Mouse (Mus musculus): ENCODE results near the gene Senp6. TPM values are rescaled to one million over a fixed set of nuclear protein-coding genes. Genes with fewer than 3 reads are reported as not detected.
A peak's percentile ranks its signal among the peaks of the same experiment; 100 is the strongest.
"Not testable (repeated sequence)": the region's sequence is repeated elsewhere in the genome, so short reads cannot be mapped to it uniquely, and the experiment has no call there.

Senp6 gene
- polyA plus RNA-seq, 1 experiment from 2014 or later: 64.4 TPM

DNA sequence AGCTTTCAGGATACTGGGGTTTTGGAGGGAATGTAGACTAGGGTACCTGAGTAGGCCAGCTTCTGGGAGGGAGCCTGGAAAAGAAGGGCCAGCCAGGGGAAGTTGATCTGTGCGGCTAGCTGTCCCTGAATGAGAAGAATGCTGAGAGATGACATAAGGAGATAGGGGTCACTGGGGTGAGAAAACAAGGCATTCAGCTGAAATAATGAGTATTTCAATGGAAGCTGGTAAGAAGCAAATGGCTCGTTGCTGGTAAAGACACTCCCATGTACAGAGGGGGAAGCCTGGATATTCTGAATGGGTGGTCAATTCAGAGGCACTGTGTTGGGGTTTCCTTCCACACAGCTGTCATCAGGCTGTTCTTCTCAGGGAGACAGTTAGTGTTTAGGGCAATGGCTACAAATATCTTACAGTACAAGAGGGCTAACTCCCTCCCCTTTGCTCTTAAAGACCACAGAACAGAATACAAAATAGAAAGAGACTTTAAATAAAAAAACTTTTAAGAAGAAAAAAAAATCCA lies 27.3 kb upstream of the Senp6 start:
- no peak overlapping the region for H3K4me3 ChIP-seq (ENCODE audit: low read depth, low read length)
- no peak overlapping the region for H3K9ac ChIP-seq (ENCODE audit: low read length)
- no peak overlapping the region for H3K4me2 ChIP-seq (ENCODE audit: low read length)
- H3K9me3 ChIP-seq (replicated peaks; ENCODE audit: control insufficient read depth, low read length): no peaks in the 10 kb centered on the region
- DNase-seq (ENCODE audit: low spot score): no peak
- no peak overlapping the region for H3K27ac ChIP-seq (ENCODE audit: low read depth, low read length)
- H3K27me3 ChIP-seq (replicated peaks; ENCODE audit: control insufficient read depth, insufficient read depth, low read length): no peaks in the 10 kb centered on the region
- WGBS: 19% methylated on average over 2 of the region's 2 CpGs
- no peak for ATAC-seq
- no peaks in the 10 kb centered on the region for H3K4me1 ChIP-seq (ENCODE audit: control insufficient read depth, insufficient read depth, low read length)
- H3K36me3 ChIP-seq (ENCODE audit: control insufficient read depth, insufficient read depth, low read length): no peaks in the 10 kb centered on the region

DNA sequence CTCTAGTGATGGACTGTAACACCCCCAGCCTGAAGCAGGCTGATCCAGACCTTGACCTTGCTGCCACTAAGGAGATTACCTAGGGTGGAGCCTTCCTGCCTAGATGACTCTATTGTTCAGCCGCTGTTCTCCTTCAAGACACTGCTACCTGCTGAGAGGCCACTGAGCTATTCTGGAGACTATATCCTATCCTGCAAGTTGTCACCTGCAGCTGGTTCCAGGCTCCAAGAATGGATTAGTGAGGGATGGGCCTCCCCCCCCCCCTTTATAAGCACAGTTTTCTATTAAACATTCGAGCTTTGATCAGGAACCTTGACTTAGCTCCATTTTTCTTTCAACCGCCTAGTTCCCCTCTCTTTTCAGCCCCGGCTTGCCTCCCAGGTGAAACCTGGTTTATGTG lies 22.4 kb upstream of the Senp6 start:
- H3K27ac ChIP-seq (ENCODE audit: low read depth, low read length); DNase-seq (ENCODE audit: low spot score); H3K9ac ChIP-seq (ENCODE audit: low read length); H3K36me3 ChIP-seq (ENCODE audit: control insufficient read depth, insufficient read depth, low read length); H3K4me2 ChIP-seq (ENCODE audit: low read length); H3K4me1 ChIP-seq (ENCODE audit: control insufficient read depth, insufficient read depth, low read length); H3K9me3 ChIP-seq (replicated peaks; ENCODE audit: control insufficient read depth, low read length); ATAC-seq; H3K27me3 ChIP-seq (replicated peaks; ENCODE audit: control insufficient read depth, insufficient read depth, low read length); H3K4me3 ChIP-seq (ENCODE audit: low read depth, low read length): not testable (repeated sequence)
- 87% methylated on average over 4 of the region's 4 CpGs for WGBS

DNA sequence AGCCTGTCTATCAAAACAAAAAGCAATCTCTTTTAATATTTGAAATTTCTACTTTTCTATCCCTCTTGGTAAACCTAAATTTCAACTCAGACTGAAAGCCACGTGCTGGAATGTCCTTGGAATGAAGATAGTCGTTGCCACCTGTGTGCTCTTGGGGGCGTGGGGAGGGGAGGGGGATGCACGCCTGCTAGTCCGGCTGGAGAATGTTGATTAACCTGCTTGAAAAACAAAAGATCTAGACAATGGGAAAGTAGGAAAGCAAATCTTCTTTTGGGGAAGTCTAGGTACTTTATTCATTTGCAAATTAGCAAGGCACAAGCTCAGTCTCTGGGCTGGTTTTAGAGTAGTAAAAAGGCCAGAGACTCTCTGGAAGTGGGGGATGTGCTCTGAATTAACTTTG lies 17.4 kb upstream of the Senp6 start:
- H3K9ac ChIP-seq (ENCODE audit: low read length); H3K36me3 ChIP-seq (ENCODE audit: control insufficient read depth, insufficient read depth, low read length); H3K27me3 ChIP-seq (replicated peaks; ENCODE audit: control insufficient read depth, insufficient read depth, low read length); ATAC-seq; H3K4me3 ChIP-seq (ENCODE audit: low read depth, low read length); H3K4me1 ChIP-seq (ENCODE audit: control insufficient read depth, insufficient read depth, low read length); H3K4me2 ChIP-seq (ENCODE audit: low read length); H3K9me3 ChIP-seq (replicated peaks; ENCODE audit: control insufficient read depth, low read length); DNase-seq (ENCODE audit: low spot score); H3K27ac ChIP-seq (ENCODE audit: low read depth, low read length): not testable (repeated sequence)
- 36% methylated on average over 5 of the region's 5 CpGs for WGBS

DNA sequence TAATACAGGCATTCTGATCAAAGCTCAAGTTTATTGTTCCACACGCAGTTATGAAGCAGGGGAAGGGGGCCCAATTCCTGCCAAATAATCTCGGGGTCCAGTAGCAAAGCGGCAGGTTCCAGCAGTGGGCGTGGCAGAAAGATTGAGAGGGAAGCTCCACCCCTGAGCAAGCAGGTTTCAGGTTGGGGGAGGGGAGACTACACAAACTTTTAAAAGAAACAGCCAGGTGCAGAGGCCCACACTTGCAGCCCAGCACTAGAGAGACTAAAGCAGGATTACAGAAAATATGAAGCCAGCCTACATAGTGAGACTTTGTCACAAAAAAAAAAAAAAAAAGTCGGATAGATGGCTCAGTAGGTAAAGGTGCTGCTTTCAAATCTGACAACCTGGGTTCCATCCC lies 13.8 kb upstream of the Senp6 start:
- no peak overlapping the region for H3K4me3 ChIP-seq (ENCODE audit: low read depth, low read length)
- H3K36me3 ChIP-seq (ENCODE audit: control insufficient read depth, insufficient read depth, low read length): no peaks in the 10 kb centered on the region
- WGBS: 79% methylated on average over 5 of the region's 5 CpGs
- no peaks in the 10 kb centered on the region for H3K9me3 ChIP-seq (replicated peaks; ENCODE audit: control insufficient read depth, low read length)
- no peak overlapping the region for H3K4me2 ChIP-seq (ENCODE audit: low read length)
- H3K27ac ChIP-seq (ENCODE audit: low read depth, low read length): no peak overlapping the region
- no peaks in the 10 kb centered on the region for H3K27me3 ChIP-seq (replicated peaks; ENCODE audit: control insufficient read depth, insufficient read depth, low read length)
- no peaks in the 10 kb centered on the region for H3K4me1 ChIP-seq (ENCODE audit: control insufficient read depth, insufficient read depth, low read length)
- no peak overlapping the region for H3K9ac ChIP-seq (ENCODE audit: low read length)
- ATAC-seq (no peak), DNase-seq (ENCODE audit: low spot score) (no peak)

DNA sequence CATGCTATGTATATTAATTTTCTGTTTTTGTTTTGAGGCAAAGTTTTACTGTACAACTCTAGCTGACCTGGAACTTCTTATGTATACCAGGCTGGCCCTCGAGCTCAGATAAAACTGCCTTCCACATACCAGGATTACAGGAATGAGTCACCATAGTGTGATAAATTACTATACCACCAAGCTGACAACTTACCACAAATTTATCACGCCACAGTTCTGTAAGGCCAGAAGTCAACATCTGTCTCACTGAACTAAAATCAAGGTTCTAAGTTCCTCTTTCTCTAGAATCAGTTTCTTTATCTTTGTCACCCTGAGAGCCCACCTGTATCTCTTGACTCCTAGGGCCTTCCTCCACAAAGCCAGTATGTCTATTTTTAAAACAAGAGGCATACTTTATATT lies 9.0 kb upstream of the Senp6 start:
- WGBS: 85% methylated on average over 2 of the region's 2 CpGs
- no peak overlapping the region for H3K9ac ChIP-seq (ENCODE audit: low read length)
- no peaks in the 10 kb centered on the region for H3K36me3 ChIP-seq (ENCODE audit: control insufficient read depth, insufficient read depth, low read length)

DNA sequence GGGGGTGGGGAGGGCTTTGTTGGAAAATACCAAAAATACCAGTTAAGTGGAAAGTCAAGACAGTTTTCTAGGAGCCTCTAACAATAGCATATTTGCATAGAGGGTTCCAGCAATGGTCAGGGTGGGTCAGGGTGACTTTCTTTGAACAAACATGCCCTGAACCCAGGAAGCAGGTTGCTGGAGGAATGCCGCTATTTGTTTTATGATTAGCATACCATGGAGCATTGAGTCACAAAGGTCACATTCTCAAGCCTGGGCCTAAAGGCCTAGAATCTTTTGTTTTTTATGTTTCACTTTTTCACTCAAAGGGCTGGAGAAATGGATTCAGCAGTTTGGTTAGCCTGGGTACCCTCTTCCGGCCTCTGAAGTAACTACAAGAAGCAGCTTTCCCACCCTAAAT lies 1.2 kb upstream of the Senp6 start:
- WGBS: 88% methylated on average over 2 of the region's 2 CpGs
- H3K9me3 ChIP-seq (replicated peaks; ENCODE audit: control insufficient read depth, low read length); ATAC-seq; H3K4me3 ChIP-seq (ENCODE audit: low read depth, low read length); H3K27me3 ChIP-seq (replicated peaks; ENCODE audit: control insufficient read depth, insufficient read depth, low read length); H3K4me2 ChIP-seq (ENCODE audit: low read length); H3K4me1 ChIP-seq (ENCODE audit: control insufficient read depth, insufficient read depth, low read length); DNase-seq (ENCODE audit: low spot score); H3K36me3 ChIP-seq (ENCODE audit: control insufficient read depth, insufficient read depth, low read length); H3K27ac ChIP-seq (ENCODE audit: low read depth, low read length); H3K9ac ChIP-seq (ENCODE audit: low read length): not testable (repeated sequence)

More for the DNA sequence above, 9.0 kb upstream of the Senp6 start:
- H3K27me3 ChIP-seq (replicated peaks; ENCODE audit: control insufficient read depth, insufficient read depth, low read length): no peaks in the 10 kb centered on the region
- H3K4me1 ChIP-seq (ENCODE audit: control insufficient read depth, insufficient read depth, low read length): no peaks in the 10 kb centered on the region
- DNase-seq (ENCODE audit: low spot score) (no peak), ATAC-seq (no peak)
- no peaks in the 10 kb centered on the region for H3K9me3 ChIP-seq (replicated peaks; ENCODE audit: control insufficient read depth, low read length)
- H3K4me2 ChIP-seq (ENCODE audit: low read length): no peak overlapping the region
- H3K27ac ChIP-seq (ENCODE audit: low read depth, low read length): no peak overlapping the region
- H3K4me3 ChIP-seq (ENCODE audit: low read depth, low read length): no peak overlapping the region

DNA sequence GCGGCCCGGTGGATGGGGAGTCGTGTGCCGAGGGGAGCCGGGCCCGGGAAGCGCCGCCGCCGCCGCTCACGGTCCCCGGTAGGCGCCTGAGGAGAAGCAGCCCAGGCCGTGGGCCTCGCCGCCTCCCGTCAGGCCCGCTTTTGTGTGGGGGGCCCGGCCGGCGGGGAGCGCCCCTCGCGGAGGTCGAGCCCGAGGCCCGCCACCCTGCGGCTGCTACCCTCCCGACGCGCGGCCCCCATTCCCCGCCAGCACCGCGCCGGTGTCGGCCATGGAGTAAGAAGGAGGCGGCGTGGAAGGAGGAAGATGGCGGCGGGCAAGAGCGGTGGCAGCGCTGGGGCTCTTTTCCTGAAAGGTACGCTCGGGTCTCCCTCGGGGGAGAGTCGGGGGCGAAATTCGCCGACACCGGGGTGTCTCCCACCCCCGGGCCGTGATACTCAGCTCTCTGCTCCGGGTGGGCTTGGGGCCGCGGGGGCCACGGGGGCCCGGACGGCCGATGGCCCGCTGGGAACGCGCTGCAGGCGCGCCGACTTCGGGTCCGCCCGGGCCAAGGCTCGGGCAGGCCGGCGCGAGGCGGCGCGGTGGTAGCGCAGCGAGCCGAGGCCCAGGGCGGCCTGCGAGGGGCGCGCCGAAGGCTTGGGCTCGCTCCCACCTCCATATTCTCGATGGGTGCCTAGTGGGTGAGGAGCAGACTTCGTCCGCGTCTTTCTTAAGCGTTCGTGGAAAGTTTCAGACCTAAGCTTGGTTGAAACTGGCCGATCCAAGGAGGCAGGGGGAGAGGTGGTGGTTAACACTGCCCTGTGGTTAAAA lies 721 bp downstream of the Senp6 start:
- H3K27ac ChIP-seq (ENCODE audit: low read depth, low read length): peak overlapping the region; percentile 100
- H3K9me3 ChIP-seq (replicated peaks; ENCODE audit: control insufficient read depth, low read length): no peaks in the 10 kb centered on the region
- H3K4me2 ChIP-seq (ENCODE audit: low read length): peak overlapping the region; percentile 54
- DNase-seq (ENCODE audit: low spot score) (peak; percentile 73), ATAC-seq (peak; percentile 84)
- peak overlapping the region; percentile 99 for H3K9ac ChIP-seq (ENCODE audit: low read length)
- WGBS: under 1% methylated on average over 85 of the region's 93 CpGs
- H3K27me3 ChIP-seq (replicated peaks; ENCODE audit: control insufficient read depth, insufficient read depth, low read length): no peaks in the 10 kb centered on the region
- H3K4me3 ChIP-seq (ENCODE audit: low read depth, low read length): peak overlapping the region; percentile 86
- H3K4me1 ChIP-seq (ENCODE audit: control insufficient read depth, insufficient read depth, low read length): peaks cover 11% of the 10 kb centered on the region
- H3K36me3 ChIP-seq (ENCODE audit: control insufficient read depth, insufficient read depth, low read length): no peaks in the 10 kb centered on the region

DNA sequence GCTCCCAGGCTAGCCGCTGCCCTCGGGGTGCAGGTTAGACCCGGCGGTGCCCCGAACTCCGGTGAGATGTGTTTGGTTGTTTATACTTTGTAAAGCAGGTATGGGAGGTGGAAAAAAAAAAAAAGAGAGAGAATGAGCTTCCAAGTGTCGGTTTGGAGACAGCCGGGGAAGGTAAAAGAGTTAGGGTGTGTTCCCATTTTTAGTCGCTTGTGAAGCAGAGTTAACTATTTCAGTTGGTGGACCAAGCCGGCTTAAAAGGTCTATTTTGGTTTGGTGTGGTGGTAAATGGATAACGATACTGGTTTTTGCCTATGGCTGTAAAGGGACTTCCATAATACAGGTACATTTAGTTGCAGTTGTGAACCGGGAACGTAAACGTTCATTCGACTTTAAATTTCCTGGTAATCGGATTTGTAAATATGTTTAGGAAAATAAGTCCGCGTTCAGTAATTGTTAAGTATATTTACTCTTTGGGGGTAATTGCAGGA lies 1.4 kb downstream of the Senp6 start:
- no peaks in the 10 kb centered on the region for H3K36me3 ChIP-seq (ENCODE audit: control insufficient read depth, insufficient read depth, low read length)
- H3K27me3 ChIP-seq (replicated peaks; ENCODE audit: control insufficient read depth, insufficient read depth, low read length): no peaks in the 10 kb centered on the region
- peaks cover 11% of the 10 kb centered on the region for H3K4me1 ChIP-seq (ENCODE audit: control insufficient read depth, insufficient read depth, low read length)
- peak overlapping the region; percentile 86 for H3K4me3 ChIP-seq (ENCODE audit: low read depth, low read length)
- H3K27ac ChIP-seq (ENCODE audit: low read depth, low read length): peak overlapping the region; percentile 100
- peak overlapping the region; percentile 54 for H3K4me2 ChIP-seq (ENCODE audit: low read length)
- H3K9ac ChIP-seq (ENCODE audit: low read length): peak overlapping the region; percentile 99
- under 1% methylated on average over 18 of the region's 18 CpGs for WGBS
- H3K9me3 ChIP-seq (replicated peaks; ENCODE audit: control insufficient read depth, low read length): no peaks in the 10 kb centered on the region
- DNase-seq (ENCODE audit: low spot score) (no peak), ATAC-seq (no peak)

DNA sequence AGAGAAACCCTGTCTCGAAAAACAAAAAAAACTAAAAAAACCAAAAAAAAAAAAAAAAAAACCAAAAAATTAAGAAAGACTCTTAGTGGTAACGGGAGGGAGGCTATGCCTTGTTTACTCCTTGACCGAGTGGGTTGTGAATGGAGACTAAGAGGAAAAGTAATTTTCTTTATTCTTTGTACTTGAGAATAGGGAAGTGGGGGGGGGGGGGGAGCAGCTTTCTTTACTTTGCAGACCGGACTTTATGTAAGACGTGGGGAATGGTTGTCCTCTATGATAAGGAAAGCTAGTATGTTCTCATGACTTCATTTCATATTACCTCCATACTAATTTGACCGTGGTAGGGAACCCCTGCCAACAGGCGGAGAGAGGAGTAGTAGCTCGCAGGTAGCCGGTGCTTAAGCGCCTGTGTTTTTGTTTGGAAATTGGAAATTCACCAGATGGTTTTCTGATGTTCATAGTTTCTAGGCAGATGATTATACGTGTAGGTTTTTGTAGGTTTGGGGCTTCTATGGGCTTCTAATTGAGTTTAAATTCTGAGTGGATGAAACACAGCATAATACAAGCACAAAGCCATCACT lies 2.1 kb downstream of the Senp6 start:
- H3K27me3 ChIP-seq (replicated peaks; ENCODE audit: control insufficient read depth, insufficient read depth, low read length): no peaks in the 10 kb centered on the region
- 33% methylated on average over 11 of the region's 11 CpGs for WGBS

More for the DNA sequence above, 2.1 kb downstream of the Senp6 start:
- peak overlapping the region; percentile 86 for H3K4me3 ChIP-seq (ENCODE audit: low read depth, low read length)
- H3K4me1 ChIP-seq (ENCODE audit: control insufficient read depth, insufficient read depth, low read length): peaks cover 14% of the 10 kb centered on the region
- DNase-seq (ENCODE audit: low spot score): no peak
- no peak overlapping the region for H3K27ac ChIP-seq (ENCODE audit: low read depth, low read length)
- no peak for ATAC-seq
- no peaks in the 10 kb centered on the region for H3K9me3 ChIP-seq (replicated peaks; ENCODE audit: control insufficient read depth, low read length)
- H3K36me3 ChIP-seq (ENCODE audit: control insufficient read depth, insufficient read depth, low read length): no peaks in the 10 kb centered on the region
- H3K4me2 ChIP-seq (ENCODE audit: low read length): peak overlapping the region; percentile 54
- H3K9ac ChIP-seq (ENCODE audit: low read length): peak overlapping the region; percentile 99; the same call in 1 of the 2 replicates
